Mouse (Mus musculus): ENCODE measurements around the gene Mcfd2.

Mcfd2 gene

DNA sequence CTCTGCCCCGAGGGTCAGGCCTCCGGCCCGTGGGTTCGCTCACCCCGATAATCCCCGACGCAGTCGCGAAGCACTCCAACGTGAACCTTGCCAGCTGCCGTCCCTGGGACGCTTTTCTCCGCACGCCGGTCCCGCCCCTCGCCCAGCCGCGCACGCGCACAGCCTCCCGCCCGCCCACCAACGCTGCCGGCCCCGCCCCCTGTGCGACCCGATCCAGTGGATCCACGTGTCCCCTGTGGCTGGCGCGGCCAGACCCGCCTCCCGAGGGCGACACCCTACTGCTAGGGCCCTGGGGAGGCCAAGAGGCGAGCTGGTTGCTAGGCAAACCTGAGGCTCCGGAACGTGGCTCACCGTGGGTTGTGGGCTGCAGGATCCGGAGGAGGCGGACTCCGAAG is at the start of gene Mcfd2:
TSS of gene Mcfd2 (minus strand) at position 144 of the 395 bp plus-strand sequence.
- peak; percentile 43; the same call in 1 of the 2 replicates for TF ChIP-seq GATA4 (IDR thresholded peaks at IDR 0.05; ENCODE audit: insufficient replicate concordance, low read length)

DNA sequence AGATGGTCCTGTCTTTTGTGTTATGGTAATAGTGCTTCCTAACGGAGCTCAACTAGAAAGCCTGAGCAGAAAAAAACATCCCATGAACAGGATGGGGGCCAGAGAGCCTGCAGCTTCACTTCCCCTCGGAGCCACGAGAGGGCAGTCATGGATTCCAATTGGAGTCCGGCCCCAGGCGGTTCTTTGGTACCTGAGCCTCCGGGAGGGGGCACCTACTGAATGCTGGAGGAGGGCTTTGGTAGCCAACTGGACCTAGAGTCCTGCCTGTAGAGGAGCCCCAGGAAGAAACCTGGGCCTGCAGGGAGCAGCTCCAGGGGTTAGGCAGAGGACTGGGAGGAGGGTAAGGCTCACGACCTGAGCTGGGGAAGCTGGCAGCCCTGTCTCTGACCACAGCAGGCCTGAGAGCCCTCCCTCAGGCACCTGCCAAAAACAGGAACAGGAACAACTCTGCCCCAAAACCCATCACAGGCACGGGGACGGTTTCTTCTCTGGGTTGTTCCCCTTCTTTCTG is 49.3 kb upstream of the Mcfd2 start:
- no peak for TF ChIP-seq GATA4 (IDR thresholded peaks at IDR 0.05; ENCODE audit: insufficient replicate concordance, low read length)

DNA sequence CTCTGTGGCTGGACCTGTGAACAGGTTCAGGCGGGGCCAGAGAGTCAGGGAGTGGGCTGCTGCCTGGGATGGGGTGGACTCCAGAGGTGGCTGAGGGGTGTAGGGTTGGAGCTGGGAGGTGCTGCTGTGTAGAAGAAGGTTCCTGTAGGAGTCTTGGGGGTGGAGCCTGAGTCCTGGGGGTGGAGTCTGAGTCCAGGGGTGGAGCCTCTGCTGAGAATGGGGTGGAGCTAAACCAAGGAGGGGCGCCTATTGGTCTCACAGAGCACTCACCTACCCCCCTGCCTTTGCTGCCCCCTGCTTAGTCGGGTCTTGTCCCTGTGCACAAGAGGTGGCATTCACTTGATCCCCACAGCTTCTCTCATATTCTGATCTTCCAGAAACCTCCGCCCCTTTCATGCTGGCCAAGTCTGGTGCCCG is 48.8 kb upstream of the Mcfd2 start:
- TF ChIP-seq GATA4 (IDR thresholded peaks at IDR 0.05; ENCODE audit: insufficient replicate concordance, low read length): no peak

DNA sequence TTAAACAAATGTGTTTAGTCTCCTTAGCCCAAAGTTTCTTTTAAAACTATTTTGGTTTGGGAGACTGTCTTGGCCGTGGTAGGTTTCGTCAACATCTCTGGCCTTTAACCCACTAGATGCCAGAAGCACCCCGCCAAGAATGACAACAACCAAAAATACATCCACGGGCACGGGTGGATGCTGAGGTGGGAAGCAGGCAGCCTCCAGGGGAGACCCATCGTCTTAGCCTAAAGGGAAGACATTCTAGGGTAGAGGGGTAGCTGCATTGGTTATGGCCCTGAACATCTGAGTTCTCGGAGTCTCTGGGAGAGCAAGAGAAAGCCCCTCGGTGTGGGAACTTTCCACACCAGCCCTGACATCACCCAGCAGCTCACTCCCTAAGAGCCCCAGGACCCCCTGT is 48.4 kb upstream of the Mcfd2 start:
- no peak for TF ChIP-seq GATA4 (IDR thresholded peaks at IDR 0.05; ENCODE audit: insufficient replicate concordance, low read length)

DNA sequence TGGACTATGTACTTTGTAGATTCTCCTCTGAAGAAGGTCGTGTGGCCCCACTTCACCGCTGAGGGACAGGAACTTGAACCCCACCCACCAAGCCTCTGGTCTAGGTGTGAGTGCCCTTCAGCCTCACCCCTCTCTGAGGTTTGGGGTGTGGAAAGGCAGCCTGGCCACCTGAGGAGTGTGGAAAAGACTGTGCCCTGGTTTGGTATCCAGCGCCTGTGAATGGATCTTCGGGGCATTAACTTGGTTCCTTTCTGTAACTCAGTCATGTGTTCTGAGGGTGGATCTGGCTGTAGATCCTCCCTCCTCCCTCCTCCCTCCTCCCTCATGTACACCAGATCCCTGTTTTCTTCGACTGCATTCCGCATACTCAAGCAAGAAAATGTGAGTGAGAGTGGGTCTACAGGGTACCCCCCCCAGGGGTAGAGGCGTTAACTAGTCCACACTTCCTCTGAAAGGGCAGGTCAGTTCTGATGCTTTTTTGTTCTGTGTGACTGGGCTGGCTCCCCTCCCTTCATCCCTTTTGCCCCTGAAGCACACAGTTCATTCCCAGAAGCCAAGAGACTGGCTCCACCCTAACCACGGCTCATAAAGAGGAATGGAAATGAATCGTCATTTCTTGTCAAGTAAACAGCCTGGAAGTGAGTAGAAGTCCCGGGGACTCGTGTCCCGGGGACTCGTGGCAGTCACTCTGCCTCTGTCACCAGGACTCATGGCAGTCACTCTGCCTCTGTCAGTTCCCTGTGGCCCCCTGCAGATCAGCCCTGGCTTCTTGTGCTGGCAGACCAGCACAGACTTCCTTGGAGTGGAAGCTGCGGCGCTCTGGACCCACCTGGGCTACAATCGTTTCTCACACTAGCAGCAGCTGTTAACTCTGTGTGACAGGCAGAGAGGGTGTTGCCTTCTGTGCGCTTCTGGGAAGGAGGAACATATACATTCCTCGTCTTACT is 47.5 kb upstream of the Mcfd2 start:
- TF ChIP-seq GATA4 (IDR thresholded peaks at IDR 0.05; ENCODE audit: insufficient replicate concordance, low read length): no peak

DNA sequence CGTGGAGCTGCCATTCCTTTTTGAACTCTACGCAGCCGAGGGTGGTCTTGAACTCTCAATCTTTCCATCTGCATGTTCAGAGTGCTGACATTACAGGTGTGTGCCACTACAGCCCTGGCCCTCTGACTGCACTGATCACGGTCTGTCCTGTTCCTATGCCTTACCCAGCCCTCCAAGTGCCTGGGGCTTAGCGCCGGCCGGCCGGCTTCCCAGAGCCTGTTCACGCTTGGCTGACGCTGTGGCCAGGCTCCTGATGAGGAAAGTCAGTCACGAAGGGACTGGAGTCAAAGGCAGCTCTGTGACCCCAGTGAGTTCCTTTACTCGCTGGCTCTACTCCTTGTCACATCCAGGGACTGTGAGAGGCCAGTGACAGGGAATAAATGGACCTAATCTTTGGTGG is 46.6 kb upstream of the Mcfd2 start:
- TF ChIP-seq GATA4 (IDR thresholded peaks at IDR 0.05; ENCODE audit: insufficient replicate concordance, low read length): no peak

DNA sequence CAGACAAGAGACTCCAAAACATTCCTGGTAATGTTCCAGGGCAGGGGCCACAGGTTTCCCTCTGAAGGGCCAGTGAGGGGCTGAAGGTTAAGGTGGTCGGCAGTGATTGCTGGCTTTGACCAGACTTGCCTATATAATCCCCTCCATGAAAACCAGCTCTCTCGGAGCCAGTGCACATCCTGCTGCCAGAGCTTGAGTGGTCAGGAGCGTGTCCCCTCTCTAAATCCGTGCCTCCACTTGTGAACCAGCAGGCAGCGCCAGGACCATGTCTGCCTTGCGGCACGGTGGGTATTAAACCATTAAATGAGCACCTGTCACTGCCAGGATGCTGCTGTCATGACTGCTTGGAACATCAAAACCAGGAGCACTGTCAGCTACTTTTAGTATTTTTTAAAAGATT is 44.8 kb upstream of the Mcfd2 start:
- TF ChIP-seq GATA4 (IDR thresholded peaks at IDR 0.05; ENCODE audit: insufficient replicate concordance, low read length): no peak

DNA sequence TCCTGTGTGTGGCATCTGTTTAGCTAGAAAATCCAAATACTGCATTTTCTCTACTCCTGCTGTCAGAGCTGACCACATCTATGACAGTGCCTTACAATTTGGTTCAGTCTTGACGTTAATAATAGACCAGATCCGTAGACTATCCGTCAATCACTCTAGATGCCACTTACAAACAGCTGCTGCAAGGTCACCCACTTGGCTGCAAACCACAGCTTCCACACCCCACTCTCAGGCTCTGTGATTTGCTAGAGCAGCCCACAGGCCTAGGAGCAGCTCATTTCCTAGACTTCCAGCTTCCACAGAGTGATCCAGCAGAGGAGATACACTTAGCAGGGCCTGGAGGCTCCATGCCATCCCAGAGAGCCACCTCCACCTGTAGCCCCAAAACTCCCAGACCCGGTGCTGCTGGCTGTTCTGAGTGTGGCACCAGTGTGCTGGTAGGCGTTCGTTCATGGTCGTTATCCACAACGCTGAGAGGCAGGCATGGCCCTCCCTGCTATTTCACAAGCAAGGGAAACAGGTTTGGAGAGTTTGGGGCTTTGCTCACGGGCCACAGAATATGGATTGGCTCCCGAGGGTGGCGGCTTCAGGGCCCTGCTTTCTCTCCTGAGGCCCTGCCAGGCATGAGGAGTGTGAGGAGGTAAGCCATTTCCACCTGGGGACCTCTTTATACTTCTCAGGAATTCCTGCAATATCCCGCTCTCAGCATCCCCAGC is 43.5 kb upstream of the Mcfd2 start:
- no peak for TF ChIP-seq GATA4 (IDR thresholded peaks at IDR 0.05; ENCODE audit: insufficient replicate concordance, low read length)

DNA sequence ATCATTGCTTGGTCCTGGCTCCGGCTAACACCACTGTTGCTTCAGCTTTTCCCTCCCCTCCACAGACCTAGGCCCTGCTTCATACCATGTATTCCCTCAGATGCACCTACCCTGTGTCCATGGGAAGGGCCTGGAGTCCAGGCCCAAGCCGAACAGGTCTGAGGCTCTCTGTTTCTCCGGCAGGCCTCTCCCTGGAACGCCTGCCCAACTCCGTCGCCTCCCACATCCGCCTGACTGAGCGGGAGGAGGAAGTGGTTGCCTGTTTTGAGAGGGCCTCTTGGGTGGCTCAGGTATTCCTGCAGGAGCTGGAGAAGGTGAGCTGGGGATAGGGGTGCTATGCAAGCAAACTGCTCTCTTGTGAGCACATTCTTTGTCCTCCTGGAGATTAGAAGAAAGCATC is 41.0 kb upstream of the Mcfd2 start:
- TF ChIP-seq GATA4 (IDR thresholded peaks at IDR 0.05; ENCODE audit: insufficient replicate concordance, low read length): no peak

DNA sequence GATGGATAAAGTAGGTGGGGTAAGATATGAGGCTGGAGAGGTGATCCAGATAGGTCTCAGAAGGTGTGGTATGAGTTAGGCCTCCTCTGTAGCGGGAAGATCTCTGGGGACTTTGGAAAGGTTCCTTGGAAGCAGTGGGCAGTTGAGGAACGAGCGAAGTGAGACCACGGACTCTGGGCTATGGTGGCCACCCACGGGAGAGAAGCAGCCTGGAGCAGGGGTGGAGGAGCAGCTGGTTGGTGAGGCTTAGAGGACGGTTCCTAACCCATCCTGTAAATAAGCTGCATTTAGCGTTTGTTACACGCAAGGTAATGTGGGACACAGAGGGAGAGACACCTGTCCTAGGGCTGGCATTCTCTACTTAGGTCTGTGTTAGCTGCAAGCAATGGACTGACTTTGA is 39.3 kb upstream of the Mcfd2 start:
- no peak for TF ChIP-seq GATA4 (IDR thresholded peaks at IDR 0.05; ENCODE audit: insufficient replicate concordance, low read length)

DNA sequence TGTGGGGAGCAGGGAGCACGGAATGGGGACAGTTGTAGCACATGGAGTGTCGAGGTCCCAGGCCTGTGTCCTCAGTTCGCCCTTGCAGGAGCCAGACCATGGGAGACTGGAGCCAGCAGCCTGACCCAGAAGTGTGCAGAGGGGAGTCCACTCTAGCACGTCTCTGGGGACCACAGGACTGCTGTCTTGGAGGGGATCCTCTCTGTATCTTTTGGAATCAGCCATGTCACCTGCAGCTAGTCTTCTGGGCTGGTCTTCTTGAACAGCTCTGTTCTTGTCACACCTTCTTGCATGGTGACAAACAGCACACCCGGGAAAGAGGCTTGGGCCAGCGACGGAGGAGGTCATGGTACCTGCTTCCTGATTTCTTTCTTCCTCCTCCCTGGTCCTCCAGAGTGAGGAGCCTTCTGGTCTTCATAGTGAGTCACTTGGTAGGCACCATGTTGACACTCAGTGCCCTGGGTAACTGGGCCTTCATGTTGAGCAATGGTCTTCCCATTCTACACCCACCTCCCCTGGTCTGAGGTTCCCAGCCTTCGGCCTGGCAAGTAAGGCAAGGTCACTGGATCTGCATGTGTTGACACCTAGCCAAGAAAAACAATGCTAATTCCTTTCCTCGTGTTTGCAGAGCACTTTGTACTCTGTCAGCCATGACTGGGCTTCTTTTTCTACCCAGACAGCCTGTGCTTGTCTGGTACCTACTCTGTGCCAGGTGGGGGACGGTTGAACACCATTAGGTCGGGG is 38.6 kb upstream of the Mcfd2 start:
- TF ChIP-seq GATA4 (IDR thresholded peaks at IDR 0.05; ENCODE audit: insufficient replicate concordance, low read length): no peak

DNA sequence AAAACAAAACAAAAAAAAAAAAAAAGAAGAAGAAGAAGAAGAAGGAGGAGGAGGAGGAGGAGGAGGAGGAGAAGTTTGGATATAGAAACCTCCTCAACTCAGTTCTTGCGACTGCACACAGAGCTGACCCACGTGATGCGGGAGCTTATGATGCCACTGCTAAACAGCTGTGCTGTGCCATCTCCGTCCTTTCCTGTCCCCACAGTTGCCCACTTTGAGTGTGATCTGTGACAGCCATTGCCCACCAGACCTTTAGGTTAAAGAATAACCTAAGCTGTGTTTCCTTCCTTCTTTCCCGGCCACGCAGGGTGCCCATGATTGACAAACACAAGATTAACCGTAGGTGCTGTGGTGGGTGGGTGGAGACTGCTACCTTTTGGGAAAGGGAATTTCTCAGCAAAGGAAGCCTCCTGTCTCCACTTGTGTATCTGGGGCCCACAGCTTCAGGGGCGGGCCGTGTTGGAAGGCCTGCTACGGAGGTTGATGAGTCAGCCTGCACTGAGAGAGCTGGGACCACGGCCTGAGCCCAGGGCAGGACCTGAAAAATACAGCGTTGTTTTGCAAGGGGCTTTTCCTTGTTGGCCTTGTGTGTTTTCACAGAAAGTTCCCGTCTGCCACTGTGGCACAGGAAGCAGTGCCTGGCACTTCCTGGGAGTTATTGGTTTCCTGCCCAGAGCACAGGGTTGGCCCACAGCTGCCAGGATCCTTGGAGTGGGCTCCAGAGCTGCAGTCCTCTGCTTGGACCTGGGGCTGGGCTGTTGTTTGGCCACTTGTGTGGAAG is 36.5 kb upstream of the Mcfd2 start:
- no peak for TF ChIP-seq GATA4 (IDR thresholded peaks at IDR 0.05; ENCODE audit: insufficient replicate concordance, low read length)

DNA sequence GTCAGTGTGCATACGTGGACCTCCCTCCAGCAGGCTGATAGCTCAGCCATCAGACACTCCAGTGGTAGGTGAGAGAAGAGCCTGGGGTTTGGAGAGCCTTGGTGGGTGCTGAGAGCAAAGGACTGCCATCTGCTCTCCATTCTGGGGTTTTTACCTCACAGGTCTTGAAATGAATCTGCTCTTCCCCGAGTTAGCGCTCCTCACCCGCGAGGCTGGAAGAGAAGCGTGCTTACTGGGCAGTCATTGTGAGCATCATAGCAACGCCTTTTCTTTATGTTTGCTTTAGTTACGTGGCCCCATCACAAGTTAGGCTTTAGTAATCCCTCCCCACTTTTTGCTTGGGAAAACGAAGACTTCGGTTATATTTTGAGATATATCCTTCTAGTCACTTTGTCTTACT is 34.6 kb upstream of the Mcfd2 start:
- TF ChIP-seq GATA4 (IDR thresholded peaks at IDR 0.05; ENCODE audit: insufficient replicate concordance, low read length): no peak

DNA sequence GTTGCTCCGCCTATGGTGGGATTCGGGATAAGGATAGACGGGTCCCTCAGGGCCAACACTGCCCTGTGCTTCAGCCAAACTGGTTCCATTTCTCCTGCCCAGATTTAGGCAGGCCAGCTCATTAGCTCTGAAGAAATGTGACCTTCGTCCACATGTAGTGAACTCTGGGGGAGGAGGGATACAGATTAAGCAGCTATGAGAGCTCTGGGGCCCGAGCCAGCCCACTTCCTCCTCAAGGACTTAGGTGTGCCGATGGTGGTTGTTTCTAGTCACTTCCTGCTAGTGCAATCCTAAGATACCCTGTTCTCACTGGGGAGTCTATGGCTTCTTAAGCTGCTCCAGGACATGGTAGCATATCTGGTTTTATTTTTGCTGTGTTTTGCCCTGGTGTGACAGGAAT is 33.2 kb upstream of the Mcfd2 start:
- no peak; the same call in 1 of the 2 replicates for TF ChIP-seq GATA4 (IDR thresholded peaks at IDR 0.05; ENCODE audit: insufficient replicate concordance, low read length)

DNA sequence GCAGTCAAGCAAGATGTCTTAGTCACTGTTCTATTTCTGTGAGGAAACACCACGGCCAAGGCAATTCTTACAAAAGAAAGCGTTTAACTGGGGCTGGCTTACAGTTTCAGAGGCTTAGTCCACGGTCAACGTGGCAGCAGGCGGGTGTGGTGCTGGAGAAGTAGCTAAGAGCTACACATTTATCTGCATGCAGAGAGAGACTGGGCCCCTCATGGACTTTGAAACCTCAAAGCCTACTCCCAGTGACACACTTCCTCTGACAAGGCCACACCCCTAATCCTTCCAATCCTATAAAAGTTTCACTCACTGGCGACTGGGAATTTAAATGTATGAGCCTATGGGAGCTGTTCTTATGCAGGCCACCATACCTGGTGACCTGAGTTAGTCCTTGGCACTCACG is 30.0 kb upstream of the Mcfd2 start:
- TF ChIP-seq GATA4 (IDR thresholded peaks at IDR 0.05; ENCODE audit: insufficient replicate concordance, low read length): no peak

All from liver, adult (tissue).